Mouse (Mus musculus) kidney, adult 2 months (tissue): ENCODE results near the gene Syt8. TPM values are rescaled to one million over a fixed set of nuclear protein-coding genes. Genes with fewer than 3 reads are reported as not detected.

Source experiments
- DNase-seq: peaks from one replicate; pipeline ENCODE4 v3.0.0; 2021
- H3K27ac ChIP-seq: fragments of 200-500 bp; 2 replicates; pipeline ENCODE4 v1.5.1; 2012; ENCODE audit warnings: low read depth, low read length, control low read depth, inconsistent platforms; ENCODE audit not compliant: insufficient read depth
- H3K27me3 ChIP-seq: fragments of 200-500 bp; replicated peaks from 2 replicates; pipeline ENCODE4 v1.6.1; 2012; ENCODE audit warnings: mild to moderate bottlenecking, moderate library complexity, low read length, inconsistent platforms; ENCODE audit not compliant: control insufficient read depth, insufficient read depth
- H3K36me3 ChIP-seq: fragments of 200-500 bp; 2 replicates; pipeline ENCODE4 v1.6.1; 2012; ENCODE audit warnings: mild to moderate bottlenecking, moderate library complexity, low read length, inconsistent platforms; ENCODE audit not compliant: control insufficient read depth, insufficient read depth
- H3K4me1 ChIP-seq: fragments of 200-500 bp; 2 replicates; pipeline ENCODE4 v1.6.1; 2011; ENCODE audit warnings: low read length; ENCODE audit not compliant: control insufficient read depth, insufficient read depth
- H3K4me3 ChIP-seq: fragments of 200-500 bp; 2 replicates; pipeline ENCODE4 v1.5.1; 2011; ENCODE audit warnings: mild to moderate bottlenecking, low read depth, low read length, control low read depth; ENCODE audit not compliant: insufficient read depth
- CTCF ChIP-seq: fragments of 200-500 bp; conservative IDR thresholded peaks from 2 replicates; pipeline ENCODE4 v1.5.1; 2011; ENCODE audit warnings: low read depth, mild to moderate bottlenecking, control low read depth, low read length, moderate library complexity, mixed read lengths; ENCODE audit not compliant: insufficient read depth, insufficient read length
- POLR2A ChIP-seq: fragments of 200-500 bp; IDR thresholded peaks from one replicate; pipeline ENCODE4 v1.6.1; 2011; ENCODE audit warnings: low read depth, low read length, control low read depth
- WGBS: fragments of 180-500 bp; shearing (Covaris S2); methylation state at CpG from one replicate; pipeline ENCODE4 v1.1.7; 2018; 5-methylcytosine and 5-hydroxymethylcytosine counted together
- polyA plus RNA-seq: library from polyadenylated mRNA; depleted of rRNA; stranded (reverse); fragments of >200 nt; gene quantifications from 2 replicates; pipeline ENCODE4 v1.2.3, GENCODE M21; 2012; rRNA removed

Gene Syt8
- polyA plus RNA-seq, 1 experiment = 1.8 TPM

GRCm38 (mm10) chr7:142487341-142487859 lies 52.8 kb downstream of the Syt8 start:
- Histone ChIP-seq H3K4me3 (no peak overlapping the region), H3K36me3 (no peaks in the 10 kb centered on the region), H3K4me1 (no peaks in the 10 kb centered on the region), H3K27ac (no peak overlapping the region), H3K27me3 (no peaks in the 10 kb centered on the region)
- peak; percentile 22 for DNase-seq
- 40% methylated on average over 9 of the region's 9 CpGs for WGBS
- TF ChIP-seq POLR2A (no peak), CTCF (peak; percentile 53)

- TF ChIP-seq CTCF (no peak), POLR2A (no peak)
- no peak overlapping the region for H3K4me3 ChIP-seq
- no peaks in the 10 kb centered on the region for H3K36me3 ChIP-seq
- 93% methylated on average over 3 of the region's 3 CpGs for WGBS
- no peak overlapping the region for H3K27ac ChIP-seq
- H3K27me3 ChIP-seq = no peaks in the 10 kb centered on the region
- no peaks in the 10 kb centered on the region for H3K4me1 ChIP-seq
- DNase-seq = no peak
Observed at GRCm38 (mm10) chr7:142488053-142488452, 53.4 kb downstream of the Syt8 start.

Other genes starting within 250 kb of the Syt8 start
- gene Gm10153, start 244.5 kb upstream of the Syt8 start, polyA plus RNA-seq = not detected in 2 replicates
- not detected in 2 replicates for gene Krtap5-3, start 233.5 kb upstream of the Syt8 start, polyA plus RNA-seq
- gene Gm7579, start 223.0 kb upstream of the Syt8 start, polyA plus RNA-seq = not detected in 2 replicates
- gene Krtap5-5, start 204.9 kb upstream of the Syt8 start, polyA plus RNA-seq = not detected in 2 replicates
- not detected in 2 replicates for gene Gm40460, start 193.8 kb upstream of the Syt8 start, polyA plus RNA-seq
- gene Gm2431, start 176.5 kb upstream of the Syt8 start, polyA plus RNA-seq = not detected in 2 replicates
- not detected in 2 replicates for gene Gm4559, start 160.5 kb upstream of the Syt8 start, polyA plus RNA-seq
- not detected in 2 replicates for gene Krtap5-1, start 137.7 kb upstream of the Syt8 start, polyA plus RNA-seq
- gene Krtap5-4, start 131.3 kb upstream of the Syt8 start, polyA plus RNA-seq = not detected in 2 replicates
- gene Ifitm10, start 61.1 kb upstream of the Syt8 start, polyA plus RNA-seq = 3.1 and 4.1 TPM in 2 replicates
- 0.36 TPM in 1 of 2 replicates, not detected in the other for gene Gm49369, start 52.2 kb upstream of the Syt8 start, polyA plus RNA-seq
- 830 and 897 TPM in 2 replicates for gene Ctsd, start 46.8 kb upstream of the Syt8 start, polyA plus RNA-seq
- gene Tnni2, start 7.0 kb downstream of the Syt8 start, polyA plus RNA-seq = 0.54 and 103 TPM in 2 replicates
- 22.2 and 39.8 TPM in 2 replicates for gene Lsp1, start 26.0 kb downstream of the Syt8 start, polyA plus RNA-seq
- 48.3 TPM in 1 of 2 replicates, not detected in the other for gene Tnnt3, start 64.0 kb downstream of the Syt8 start, polyA plus RNA-seq
- gene Mrpl23, start 97.8 kb downstream of the Syt8 start, polyA plus RNA-seq = 10.3 and 11.0 TPM in 2 replicates
- gene Igf2, start 232.0 kb downstream of the Syt8 start, polyA plus RNA-seq = 26.9 and 36.9 TPM in 2 replicates
- gene Gm49394, start 235.1 kb downstream of the Syt8 start, polyA plus RNA-seq = 0.03 TPM in 1 of 2 replicates, not detected in the other